Mouse (Mus musculus) thymus, adult 2 months (tissue): Measurements from ENCODE around the gene Reck. TPM values are rescaled to one million over a fixed set of nuclear protein-coding genes. Genes with fewer than 3 reads are reported as not detected.
A peak's percentile ranks its signal among the peaks of the same experiment; 100 is the strongest.

ENCODE experiments used
- DNase-seq: peaks from one replicate; pipeline ENCODE4 v3.0.0; 2021
- H3K27ac ChIP-seq: fragments of 200-500 bp; 2 replicates; pipeline ENCODE4 v1.5.1; 2012; ENCODE audit warnings: low read length, control low read depth; ENCODE audit not compliant: control insufficient read depth, insufficient read depth
- H3K27me3 ChIP-seq: fragments of 200-500 bp; 2 replicates; pipeline ENCODE4 v1.6.1; 2012; ENCODE audit warnings: mild to moderate bottlenecking, low read length, moderate library complexity, mixed read lengths; ENCODE audit not compliant: control insufficient read depth, insufficient read depth
- H3K36me3 ChIP-seq: fragments of 200-500 bp; 2 replicates; pipeline ENCODE4 v1.6.1; 2012; ENCODE audit warnings: mild to moderate bottlenecking, low read length, moderate library complexity; ENCODE audit not compliant: control insufficient read depth, insufficient read depth
- H3K4me1 ChIP-seq: fragments of 200-500 bp; replicated peaks from 2 replicates; pipeline ENCODE4 v1.6.1; 2012; ENCODE audit warnings: low read length; ENCODE audit not compliant: control insufficient read depth, insufficient read depth
- H3K4me3 ChIP-seq: fragments of 200-500 bp; 2 replicates; pipeline ENCODE4 v1.5.1; 2012; ENCODE audit warnings: mild to moderate bottlenecking, low read length, control low read depth, moderate library complexity; ENCODE audit not compliant: control insufficient read depth, insufficient read depth
- CTCF ChIP-seq: fragments of 200-500 bp; IDR thresholded peaks from 2 replicates; pipeline ENCODE4 v1.5.1; 2012; ENCODE audit warnings: mild to moderate bottlenecking, control low read depth, low read length, moderate library complexity, borderline replicate concordance; ENCODE audit not compliant: control insufficient read depth, poor library complexity, insufficient read depth; ENCODE audit errors: extremely low read depth
- POLR2A ChIP-seq: fragments of 200-500 bp; IDR thresholded peaks from 2 replicates; pipeline ENCODE4 v1.6.1; 2012; ENCODE audit warnings: mild to moderate bottlenecking, low read length, control low read depth, moderate library complexity; ENCODE audit not compliant: control insufficient read depth, poor library complexity, insufficient read depth; ENCODE audit errors: extremely low read depth
- WGBS: fragments of 180-500 bp; shearing (Covaris S2); methylation state at CpG from one replicate; pipeline ENCODE4 v1.1.7; 2018; 5-methylcytosine and 5-hydroxymethylcytosine counted together
- polyA plus RNA-seq: library from polyadenylated mRNA; depleted of rRNA; stranded (reverse); fragments of >200 nt; gene quantifications from 2 replicates; pipeline ENCODE4 v1.2.3, GENCODE M21; 2012

The Reck gene
- polyA plus RNA-seq, 1 experiment = 3.3 TPM

GRCm38 (mm10) chr4:43980846-43981245, 105.5 kb downstream of the Reck start:
- Histone ChIP-seq H3K4me1 (peaks cover 3% of the 10 kb centered on the region), H3K27me3 (no peaks in the 10 kb centered on the region), H3K4me3 (no peak overlapping the region), H3K27ac (no peak overlapping the region), H3K36me3 (no peaks in the 10 kb centered on the region)
- no peak for DNase-seq
- TF ChIP-seq POLR2A (no peak), CTCF (no peak)
- 96% methylated on average over 6 of the region's 6 CpGs for WGBS

DNA sequence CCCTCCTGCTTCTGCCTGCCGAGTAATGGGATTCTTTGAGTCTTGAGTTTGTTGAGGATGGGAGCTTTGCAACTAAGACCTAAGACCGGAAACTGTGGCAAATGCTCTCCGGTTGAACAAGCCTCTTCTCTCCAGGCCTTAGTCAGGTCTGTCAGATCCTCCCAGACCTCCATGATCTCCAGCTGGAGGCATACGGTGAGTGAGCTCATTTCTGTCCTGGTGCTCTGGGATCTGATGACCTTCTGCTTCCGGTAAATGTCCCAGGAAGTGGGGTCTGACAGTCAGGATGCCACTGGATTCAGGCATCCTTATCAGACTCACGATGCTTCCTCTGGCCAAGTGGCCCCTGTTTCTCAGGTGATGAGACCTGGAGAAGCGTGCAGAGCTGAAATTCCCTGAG, 105.9 kb downstream of the Reck start:
- peaks cover 3% of the 10 kb centered on the region for H3K4me1 ChIP-seq
- no peak overlapping the region for H3K27ac ChIP-seq
- TF ChIP-seq CTCF = no peak
- TF ChIP-seq POLR2A = no peak
- no peak overlapping the region for H3K4me3 ChIP-seq
- 83% methylated on average over 7 of the region's 7 CpGs for WGBS
- H3K27me3 ChIP-seq = no peaks in the 10 kb centered on the region
- H3K36me3 ChIP-seq = no peaks in the 10 kb centered on the region
- no peak for DNase-seq

- Histone ChIP-seq H3K4me3 (peak overlapping the region; percentile 20), H3K36me3 (no peaks in the 10 kb centered on the region), H3K4me1 (peaks cover 3% of the 10 kb centered on the region), H3K27me3 (no peaks in the 10 kb centered on the region), H3K27ac (no peak overlapping the region)
- peak; percentile 95 for DNase-seq
- TF ChIP-seq POLR2A = no peak
- TF ChIP-seq CTCF = peak; percentile 97
- WGBS = 2% methylated on average over 24 of the region's 24 CpGs
Observed at GRCm38 (mm10) chr4:43982053-43982732, 106.9 kb downstream of the Reck start.

DNA sequence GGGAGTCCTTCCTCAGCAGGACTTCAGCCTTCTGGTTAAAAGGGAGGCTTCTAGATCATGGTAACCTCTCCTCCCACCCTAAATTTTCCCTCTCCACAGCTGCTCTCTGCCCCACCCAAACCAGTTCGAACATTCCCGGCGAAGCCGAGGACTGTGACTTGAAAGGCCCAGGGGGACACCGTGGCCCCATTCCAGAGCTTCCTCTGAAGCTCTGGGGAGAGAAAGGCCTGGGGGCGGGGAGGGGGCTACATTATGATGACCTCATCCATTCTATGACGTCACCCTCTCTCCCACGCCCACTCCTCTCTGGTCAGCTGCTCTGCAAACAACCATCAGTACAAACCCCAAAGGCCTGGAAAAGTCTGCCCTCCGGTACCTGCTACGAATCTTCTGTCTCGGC, 107.9 kb downstream of the Reck start, which contains the start of gene Ccin:
Gene Ccin, plus strand, starts transcription at position 303 of the 400 bp plus-strand sequence.
- H3K4me3 ChIP-seq = no peak within 1 kb of the TSS
- 95% methylated on average over 11 of the region's 11 CpGs for WGBS
- no peak for DNase-seq

DNA sequence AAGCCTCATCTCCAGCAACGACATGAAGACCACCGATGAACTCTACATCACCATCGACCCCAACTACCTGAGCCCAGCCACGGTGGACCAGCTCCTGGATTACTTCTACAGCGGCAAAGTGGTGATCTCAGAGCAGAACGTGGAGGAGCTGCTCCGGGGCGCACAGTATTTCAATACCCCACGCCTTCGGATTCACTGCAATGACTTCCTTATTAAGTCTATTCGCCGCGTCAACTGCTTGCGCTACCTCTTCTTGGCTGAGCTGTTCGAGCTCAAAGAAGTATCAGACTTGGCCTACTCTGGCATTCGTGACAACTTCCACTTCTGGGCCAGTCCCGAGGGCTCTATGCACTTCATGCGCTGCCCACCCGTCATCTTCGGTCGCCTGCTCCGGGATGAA, 108.4 kb downstream of the Reck start:
- no peak overlapping the region for H3K4me3 ChIP-seq
- peaks cover 3% of the 10 kb centered on the region for H3K4me1 ChIP-seq
- H3K36me3 ChIP-seq = no peaks in the 10 kb centered on the region
- TF ChIP-seq POLR2A = no peak
- no peak for TF ChIP-seq CTCF
- DNase-seq = no peak
- H3K27me3 ChIP-seq = no peaks in the 10 kb centered on the region
- 97% methylated on average over 22 of the region's 22 CpGs for WGBS
- no peak overlapping the region for H3K27ac ChIP-seq

More for the DNA sequence above, 107.9 kb downstream of the Reck start, which contains the start of gene Ccin:
- peaks cover 3% of the 10 kb centered on the region for H3K4me1 ChIP-seq
- no peaks in the 10 kb centered on the region for H3K36me3 ChIP-seq
- no peaks in the 10 kb centered on the region for H3K27me3 ChIP-seq
- no peak within 1 kb of the TSS for H3K27ac ChIP-seq
- no peak for TF ChIP-seq POLR2A
- no peak for TF ChIP-seq CTCF

GRCm38 (mm10) chr4:43984326-43984725, 109.0 kb downstream of the Reck start:
- H3K27ac ChIP-seq = no peak overlapping the region
- H3K4me3 ChIP-seq = no peak overlapping the region
- H3K36me3 ChIP-seq = no peaks in the 10 kb centered on the region
- 97% methylated on average over 19 of the region's 19 CpGs for WGBS
- TF ChIP-seq CTCF = no peak
- TF ChIP-seq POLR2A = no peak
- no peaks in the 10 kb centered on the region for H3K27me3 ChIP-seq
- H3K4me1 ChIP-seq = peaks cover 3% of the 10 kb centered on the region
- no peak for DNase-seq
